Mouse (Mus musculus) midbrain, embryonic 10.5 days (tissue): Measurements from ENCODE around the gene Gm28230. TPM values are rescaled to one million over a fixed set of nuclear protein-coding genes. Genes with fewer than 3 reads are reported as not detected.

Source experiments
- DNase-seq: peaks from one replicate; pipeline ENCODE4 v3.0.0-alpha.2; 2017; ENCODE audit warnings: low spot score
- H3K27ac ChIP-seq: fragments of 300-500 bp; sonication (generic); replicated peaks from 2 replicates; pipeline ENCODE4 v1.5.1; 2016; ENCODE audit warnings: mild to moderate bottlenecking
- H3K27me3 ChIP-seq: fragments of 300-500 bp; sonication (generic); 2 replicates; pipeline ENCODE4 v1.6.1; 2016; ENCODE audit warnings: low read depth, mild to moderate bottlenecking; ENCODE audit not compliant: poor library complexity, severe bottlenecking
- H3K36me3 ChIP-seq: fragments of 300-500 bp; sonication (generic); 2 replicates; pipeline ENCODE4 v1.6.1; 2016; ENCODE audit warnings: mild to moderate bottlenecking, moderate library complexity
- H3K4me1 ChIP-seq: fragments of 300-500 bp; sonication (generic); 2 replicates; pipeline ENCODE4 v1.6.1; 2016
- H3K4me3 ChIP-seq: fragments of 300-500 bp; sonication (generic); 2 replicates; pipeline ENCODE4 v1.5.1; 2016; ENCODE audit warnings: mild to moderate bottlenecking, moderate library complexity
- H3K9me3 ChIP-seq: fragments of 300-500 bp; sonication (generic); replicated peaks from 2 replicates; pipeline ENCODE4 v1.6.1; 2016; ENCODE audit warnings: mild to moderate bottlenecking
- WGBS: fragments of 180-500 bp; shearing (Covaris S2); methylation state at CpG from one replicate; pipeline ENCODE4 v1.1.7; 2016; 5-methylcytosine and 5-hydroxymethylcytosine counted together
- polyA plus RNA-seq: library from polyadenylated mRNA; unstranded; fragments of >200 nt; fragmentation: Nextera tagmentation; extraction: Ambion mirVana; gene quantifications from 2 replicates; pipeline ENCODE4 v1.2.1, GENCODE M21; 2016

Gm28230 gene
- polyA plus RNA-seq, 1 experiment from 2014 or later, result not detected

DNA sequence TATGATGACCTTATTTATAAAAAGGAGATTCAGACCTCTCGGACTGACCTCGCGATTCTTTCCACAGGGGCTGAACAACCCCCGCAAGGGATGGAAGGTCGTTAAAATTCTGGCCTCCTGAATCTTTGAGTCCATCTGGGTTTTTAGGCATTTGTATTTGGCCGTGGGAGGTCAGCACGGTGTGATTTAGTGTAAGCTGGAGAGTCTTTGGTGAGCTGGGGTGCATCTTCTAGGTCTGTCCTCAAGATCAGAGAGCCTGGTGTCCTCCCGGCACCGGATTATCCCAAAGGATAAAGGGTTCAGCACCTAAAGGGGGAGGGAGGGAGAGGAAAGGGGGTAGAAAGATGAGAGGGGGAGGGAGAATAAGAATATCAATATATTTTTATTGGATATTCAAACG is 23.2 kb upstream of the Gm28230 start:
- 2% methylated on average over 10 of the region's 10 CpGs for WGBS
- Histone ChIP-seq H3K36me3 (no peaks in the 10 kb centered on the region), H3K9me3 (no peaks in the 10 kb centered on the region), H3K4me1 (peaks cover 18% of the 10 kb centered on the region), H3K27ac (no peak overlapping the region), H3K4me3 (no peak overlapping the region), H3K27me3 (peaks cover 100% of the 10 kb centered on the region)
- DNase-seq, result no peak

DNA sequence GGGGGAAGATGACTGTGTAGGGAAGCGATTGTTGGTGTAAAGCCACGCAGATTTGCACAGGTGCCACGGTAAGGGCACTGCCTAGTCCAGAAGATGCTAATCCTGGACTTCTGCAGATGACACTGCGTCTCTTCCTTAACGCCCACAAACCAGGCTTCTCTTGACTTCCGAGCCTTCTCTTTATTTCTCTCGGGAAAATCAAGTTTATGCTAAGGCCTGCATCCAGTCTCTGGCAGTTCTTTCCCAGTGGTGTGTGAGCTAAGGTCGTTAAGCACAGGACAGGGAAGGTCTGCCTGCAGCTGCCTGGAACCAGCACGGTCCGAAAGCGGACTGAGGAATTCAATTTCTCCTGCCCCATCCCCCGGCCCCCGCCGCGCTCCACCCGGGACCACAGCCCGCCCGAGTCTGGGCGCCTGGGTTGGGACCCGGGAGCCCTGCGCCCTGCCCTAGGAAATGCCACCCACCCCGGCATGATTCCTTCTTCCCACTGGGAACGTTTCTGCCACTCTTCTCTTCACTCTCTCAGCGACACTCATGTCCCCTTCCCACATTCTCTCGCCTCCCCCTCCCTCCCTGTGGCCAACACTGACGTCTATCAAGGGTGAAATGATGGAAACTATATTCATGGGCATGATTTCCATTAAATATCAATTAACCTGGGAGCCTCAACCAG is 22.7 kb upstream of the Gm28230 start:
- H3K4me1 ChIP-seq, result peaks cover 14% of the 10 kb centered on the region
- DNase-seq, result no peak
- H3K4me3 ChIP-seq, result no peak overlapping the region
- H3K36me3 ChIP-seq, result no peaks in the 10 kb centered on the region
- H3K9me3 ChIP-seq, result no peaks in the 10 kb centered on the region
- WGBS, result 2% methylated on average over 26 of the region's 26 CpGs
- peaks cover 100% of the 10 kb centered on the region for H3K27me3 ChIP-seq
- no peak overlapping the region for H3K27ac ChIP-seq

- H3K4me1 ChIP-seq, result peaks cover 14% of the 10 kb centered on the region
- WGBS, result under 1% methylated on average over 42 of the region's 52 CpGs
- no peaks in the 10 kb centered on the region for H3K9me3 ChIP-seq
- peaks cover 100% of the 10 kb centered on the region for H3K27me3 ChIP-seq
- no peak within 1 kb of the TSS for H3K27ac ChIP-seq
- peak within 1 kb of the TSS; percentile 50 for H3K4me3 ChIP-seq
- DNase-seq, result peak; percentile 75
- no peaks in the 10 kb centered on the region for H3K36me3 ChIP-seq
These were observed 22.0 kb upstream of the Gm28230 start, which contains the start of gene Hoxd8 for GRCm38 (mm10) chr2:74704393-74704998. Gene Hoxd8 (plus strand): TSS chr2:74704615.

DNA sequence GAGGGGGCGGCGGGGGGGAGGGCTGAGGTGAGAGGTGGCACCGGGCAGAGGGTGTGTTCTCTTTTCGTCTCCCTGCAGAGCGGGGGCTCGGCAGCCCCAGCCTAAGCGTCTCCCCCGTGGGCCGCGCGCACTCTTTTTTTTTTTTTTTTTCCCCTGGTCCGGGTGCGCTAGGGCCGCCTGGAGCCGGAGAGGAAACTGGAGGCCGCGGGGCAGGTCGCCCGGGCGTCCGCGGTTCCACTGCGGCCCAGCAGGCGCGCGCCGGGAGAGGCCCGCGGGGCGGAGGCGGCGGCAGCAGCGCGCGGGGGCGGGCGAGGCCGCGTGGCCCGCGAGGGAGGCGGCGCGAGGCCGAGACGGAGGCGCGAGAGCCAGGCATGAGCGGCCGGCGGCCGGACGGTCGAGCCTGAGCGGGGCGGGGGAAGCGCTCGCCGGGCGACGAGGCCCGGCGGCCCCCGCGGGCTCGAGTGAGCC is 21.5 kb upstream of the Gm28230 start:
- no peak overlapping the region for H3K27ac ChIP-seq
- peaks cover 100% of the 10 kb centered on the region for H3K27me3 ChIP-seq
- H3K4me1 ChIP-seq, result peaks cover 14% of the 10 kb centered on the region
- H3K9me3 ChIP-seq, result no peaks in the 10 kb centered on the region
- H3K4me3 ChIP-seq, result peak overlapping the region; percentile 50
- under 1% methylated on average over 61 of the region's 66 CpGs for WGBS
- no peaks in the 10 kb centered on the region for H3K36me3 ChIP-seq
- DNase-seq, result no peak

- Histone ChIP-seq H3K9me3 (no peaks in the 10 kb centered on the region), H3K4me3 (peak overlapping the region; percentile 50), H3K4me1 (peaks cover 14% of the 10 kb centered on the region), H3K27me3 (peaks cover 100% of the 10 kb centered on the region), H3K36me3 (no peaks in the 10 kb centered on the region), H3K27ac (no peak overlapping the region)
- DNase-seq, result no peak
- 1% methylated on average over 81 of the region's 85 CpGs for WGBS
These were observed 20.9 kb upstream of the Gm28230 start for GRCm38 (mm10) chr2:74705467-74706089.

- no peaks in the 10 kb centered on the region for H3K36me3 ChIP-seq
- H3K4me3 ChIP-seq, result no peak overlapping the region
- H3K9me3 ChIP-seq, result no peaks in the 10 kb centered on the region
- peaks cover 14% of the 10 kb centered on the region for H3K4me1 ChIP-seq
- DNase-seq, result no peak
- peaks cover 100% of the 10 kb centered on the region for H3K27me3 ChIP-seq
- 3% methylated on average over 13 of the region's 13 CpGs for WGBS
- H3K27ac ChIP-seq, result no peak overlapping the region
These were observed 20.1 kb upstream of the Gm28230 start for GRCm38 (mm10) chr2:74706393-74706960.

GRCm38 (mm10) chr2:74707599-74707998 is 18.9 kb upstream of the Gm28230 start:
- Histone ChIP-seq H3K36me3 (no peaks in the 10 kb centered on the region), H3K9me3 (no peaks in the 10 kb centered on the region), H3K27me3 (peaks cover 100% of the 10 kb centered on the region), H3K4me1 (peaks cover 20% of the 10 kb centered on the region), H3K27ac (no peak overlapping the region), H3K4me3 (no peak overlapping the region)
- DNase-seq, result no peak
- 5% methylated on average over 7 of the region's 7 CpGs for WGBS

GRCm38 (mm10) chr2:74708676-74709075 is 17.9 kb upstream of the Gm28230 start:
- H3K9me3 ChIP-seq, result no peaks in the 10 kb centered on the region
- peaks cover 20% of the 10 kb centered on the region for H3K4me1 ChIP-seq
- WGBS, result 8% methylated on average over 4 of the region's 4 CpGs
- H3K36me3 ChIP-seq, result no peaks in the 10 kb centered on the region
- DNase-seq, result no peak
- H3K27ac ChIP-seq, result no peak overlapping the region
- peaks cover 100% of the 10 kb centered on the region for H3K27me3 ChIP-seq
- no peak overlapping the region for H3K4me3 ChIP-seq

- H3K27ac ChIP-seq, result no peak overlapping the region
- DNase-seq, result no peak
- H3K9me3 ChIP-seq, result no peaks in the 10 kb centered on the region
- WGBS, result 4% methylated on average over 5 of the region's 5 CpGs
- no peaks in the 10 kb centered on the region for H3K36me3 ChIP-seq
- peaks cover 100% of the 10 kb centered on the region for H3K27me3 ChIP-seq
- peaks cover 17% of the 10 kb centered on the region for H3K4me1 ChIP-seq
- H3K4me3 ChIP-seq, result no peak overlapping the region
These were observed 16.8 kb upstream of the Gm28230 start for GRCm38 (mm10) chr2:74709465-74710419.

- Histone ChIP-seq H3K27me3 (peaks cover 100% of the 10 kb centered on the region), H3K4me1 (peaks cover 11% of the 10 kb centered on the region), H3K9me3 (no peaks in the 10 kb centered on the region), H3K4me3 (no peak overlapping the region), H3K36me3 (no peaks in the 10 kb centered on the region), H3K27ac (no peak overlapping the region)
- DNase-seq, result no peak
- under 1% methylated on average over 16 of the region's 16 CpGs for WGBS
These were observed 15.5 kb upstream of the Gm28230 start for GRCm38 (mm10) chr2:74710929-74711543.

DNA sequence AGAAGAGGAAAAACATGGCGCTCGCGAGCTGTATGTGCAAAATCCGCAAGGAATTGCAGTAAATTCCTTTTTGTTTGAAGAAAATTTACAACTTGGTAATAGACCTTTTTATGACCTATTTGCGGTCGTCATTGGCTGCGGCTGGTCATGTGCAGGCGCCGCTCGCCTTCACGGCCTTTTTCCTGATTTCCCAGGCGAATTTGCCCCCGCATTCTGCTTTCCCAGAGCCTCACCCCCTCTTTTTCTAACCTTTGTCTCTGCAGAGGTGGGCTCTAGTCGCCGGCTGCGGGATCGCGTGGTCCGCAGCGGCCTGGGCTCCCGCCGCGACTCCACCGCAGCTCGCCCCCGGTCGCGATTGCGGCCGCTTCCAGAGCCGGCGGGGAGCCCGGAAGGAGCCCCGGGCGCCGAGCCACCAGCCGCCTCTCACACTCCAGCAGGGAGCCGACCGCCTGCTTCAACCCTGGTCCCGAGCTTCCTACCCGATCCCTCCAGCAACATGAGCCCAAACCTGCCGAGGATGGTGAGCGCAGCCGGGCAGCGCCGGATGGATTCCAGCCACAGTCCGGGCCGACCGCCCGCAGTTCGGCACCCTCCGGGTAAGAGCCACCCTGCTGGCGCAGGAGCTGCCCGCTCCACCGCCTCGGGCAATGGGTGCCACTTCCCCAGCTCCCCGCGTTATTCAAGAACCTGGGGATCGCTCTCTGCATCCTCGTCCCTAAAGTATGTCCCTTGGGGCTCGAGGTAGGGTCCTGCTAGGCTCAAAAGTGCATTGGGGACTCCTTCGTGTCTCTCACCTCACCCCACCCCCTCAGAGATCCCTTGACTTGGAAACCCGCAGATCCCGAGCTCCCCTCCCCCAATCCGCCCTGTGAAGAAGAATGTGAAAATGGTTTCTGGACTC is 14.6 kb upstream of the Gm28230 start, which contains the start of the genes Hoxd3 and Hoxd4:
Gene Hoxd3 (plus strand): TSS at position 207 of the 901 bp plus-strand sequence.
Gene Hoxd4 (plus strand): TSS at position 209 of the 901 bp plus-strand sequence.
- under 1% methylated on average over 65 of the region's 65 CpGs for WGBS
- no peaks in the 10 kb centered on the region for H3K36me3 ChIP-seq
- peaks cover 11% of the 10 kb centered on the region for H3K4me1 ChIP-seq
- peak within 1 kb of the TSS; percentile 34 for H3K4me3 ChIP-seq
- no peak within 1 kb of the TSS for H3K27ac ChIP-seq
- H3K27me3 ChIP-seq, result peaks cover 100% of the 10 kb centered on the region
- peak; percentile 61 for DNase-seq
- no peaks in the 10 kb centered on the region for H3K9me3 ChIP-seq
